Mouse (Mus musculus): ENCODE measurements around the gene Pcbd1.

The Pcbd1 gene

DNA sequence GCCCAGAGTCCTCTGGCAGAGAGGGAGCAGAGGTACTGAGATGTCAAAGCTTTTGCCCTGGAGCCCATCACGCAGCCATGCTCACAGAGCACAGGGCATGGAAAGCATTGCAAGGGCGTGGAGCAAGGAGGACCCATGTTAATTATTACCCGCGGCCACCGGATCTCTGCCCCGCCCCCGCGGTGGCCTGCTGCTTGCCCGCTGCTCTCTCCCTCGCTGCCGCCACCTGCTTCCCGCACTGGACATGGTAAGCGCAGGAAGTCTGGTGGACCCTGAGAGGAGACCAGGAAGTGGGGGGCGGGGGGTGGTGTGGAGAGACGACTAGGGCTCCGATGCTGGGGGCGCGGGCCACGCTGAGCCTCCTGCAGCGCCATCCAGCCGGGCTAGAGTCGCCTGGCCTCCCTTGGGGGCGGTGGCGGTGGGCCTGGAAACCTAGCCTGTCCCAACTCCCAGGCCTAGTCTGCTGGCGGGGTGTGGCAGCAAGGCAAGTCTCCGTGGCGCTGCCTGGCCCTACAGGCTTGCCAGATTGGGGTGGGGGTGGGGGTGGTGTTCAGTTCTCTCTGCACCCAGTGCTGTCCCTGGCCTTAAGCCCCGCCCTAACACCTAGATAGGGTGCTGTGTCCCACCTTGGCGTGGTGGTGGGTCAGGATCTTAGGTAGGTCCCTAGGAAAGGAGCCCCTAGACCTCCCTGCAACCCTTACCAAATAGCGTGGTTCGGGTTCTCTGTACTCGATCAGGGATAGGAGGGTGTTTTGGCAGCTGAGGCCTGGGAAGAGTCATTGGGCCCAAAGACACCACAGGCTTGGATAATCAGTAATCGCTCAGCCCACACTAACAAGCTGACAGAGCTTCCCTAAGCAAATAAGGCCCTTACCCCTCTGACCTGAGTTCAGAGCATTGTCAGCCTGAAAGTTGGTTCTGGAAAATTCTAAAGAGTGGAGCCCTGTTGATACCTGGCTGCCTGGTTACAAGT is at the start of gene Pcbd1:
Pcbd1 (plus strand) TSS at position 162 of the 973 bp plus-strand sequence.
- peak; percentile 91 for DNase-seq

DNA sequence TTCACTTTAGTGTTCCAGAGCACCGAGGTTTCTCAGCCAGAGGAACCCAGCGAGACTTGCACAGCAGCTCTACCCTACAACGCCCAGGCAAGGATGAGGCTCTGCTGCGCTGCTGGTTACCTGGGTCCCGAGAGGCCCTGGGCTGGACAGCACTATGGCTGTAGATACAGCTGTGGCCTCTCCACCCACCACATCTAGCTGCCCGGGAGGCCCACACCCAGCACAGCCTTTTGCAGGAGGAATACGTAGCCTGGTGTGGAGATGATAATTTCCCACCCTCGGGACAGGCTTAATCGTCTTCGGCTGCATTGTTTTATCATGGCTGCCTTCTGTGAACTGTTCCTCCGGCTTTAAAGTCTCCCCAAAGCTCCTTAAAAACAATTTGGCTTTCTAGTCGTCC is 49.5 kb upstream of the Pcbd1 start:
- DNase-seq = no peak

DNA sequence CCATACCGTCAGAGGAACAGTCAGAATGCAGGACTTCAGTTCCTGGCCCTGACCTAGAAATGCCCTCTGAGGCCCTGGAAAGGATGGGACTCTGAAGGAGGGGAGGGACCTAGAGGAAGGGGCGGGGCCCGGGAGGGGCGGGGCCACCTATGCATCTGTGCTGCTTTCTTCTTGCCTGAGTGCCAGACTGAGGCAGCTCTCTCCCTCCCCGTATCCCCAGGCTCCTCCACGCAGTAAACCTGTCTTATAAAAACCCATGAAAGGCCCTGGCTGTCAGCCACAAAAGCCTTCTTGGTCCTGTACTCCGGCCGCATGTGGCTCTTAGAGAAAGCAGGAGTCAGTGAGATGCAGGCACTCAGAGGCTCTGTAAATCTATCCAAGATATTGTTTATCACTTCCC is 44.0 kb upstream of the Pcbd1 start:
- no peak for DNase-seq

DNA sequence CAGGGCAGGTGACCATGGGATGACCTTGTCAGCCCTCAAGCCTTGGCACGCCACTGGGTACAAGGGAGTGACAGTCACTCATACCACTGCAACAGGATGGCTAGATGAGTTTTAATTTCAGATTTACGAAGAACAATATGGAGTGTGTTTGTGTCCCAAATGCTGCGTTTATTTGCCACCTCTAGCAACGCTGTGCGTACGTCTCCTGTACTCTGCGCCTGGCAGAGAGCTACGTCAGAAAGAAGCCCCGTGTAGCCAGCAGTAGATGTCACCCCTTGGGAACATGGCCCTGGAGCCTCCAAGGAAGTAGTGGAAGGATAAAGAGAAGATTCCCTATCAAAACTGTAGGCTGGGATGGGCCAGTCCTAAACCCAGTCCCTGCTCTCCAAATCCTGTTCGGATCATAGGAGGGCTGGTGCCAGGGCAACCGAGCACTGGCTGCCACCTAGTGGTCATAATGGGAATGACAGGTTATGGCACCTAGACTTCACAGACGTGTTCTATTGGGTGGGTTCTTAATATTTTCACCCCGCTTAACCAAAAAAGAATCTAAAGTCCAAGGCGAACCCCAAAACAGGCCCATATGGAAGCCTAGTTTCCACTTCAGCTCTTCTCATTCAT is 37.0 kb upstream of the Pcbd1 start:
- DNase-seq = no peak

DNA sequence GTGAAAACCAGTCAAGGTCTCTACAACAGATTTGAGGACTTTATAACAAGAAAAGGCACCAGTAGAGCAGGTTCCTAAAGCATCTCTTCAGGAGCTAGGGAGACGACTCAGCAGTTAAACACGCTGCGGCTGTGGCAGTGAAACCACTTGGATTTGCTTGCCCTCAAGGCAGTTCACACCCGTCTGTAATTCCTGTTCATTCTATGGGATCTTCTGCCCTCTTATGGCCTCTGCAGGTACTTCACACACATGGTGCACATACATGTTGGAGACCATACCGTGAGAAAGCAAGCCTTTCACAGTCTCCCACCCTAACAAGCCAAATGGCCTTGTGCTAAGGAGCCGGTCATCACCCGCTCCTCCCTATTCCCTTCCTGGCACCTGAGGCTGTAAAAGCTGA is 32.5 kb upstream of the Pcbd1 start:
- DNase-seq = no peak

DNA sequence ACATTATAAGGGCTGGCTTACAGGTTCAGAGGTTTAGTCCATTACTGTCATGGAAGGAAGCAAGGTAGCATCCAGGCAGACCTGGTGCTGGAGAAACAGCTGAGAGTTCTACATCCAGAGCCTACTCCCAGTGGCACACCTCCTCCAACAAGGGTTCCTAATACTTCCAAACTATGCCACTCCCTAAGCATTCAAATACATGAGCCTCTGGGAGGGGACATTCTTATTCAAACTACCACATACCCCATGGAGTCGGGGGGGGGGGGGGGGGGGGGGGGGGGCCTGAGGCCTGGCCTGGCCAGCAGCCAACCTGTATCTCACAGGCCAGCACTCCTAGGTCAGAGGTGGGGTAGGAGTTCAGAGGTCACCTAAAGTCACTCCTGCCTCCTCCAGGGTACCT is 30.0 kb upstream of the Pcbd1 start:
- DNase-seq = no peak

- no peak for DNase-seq
Observed at GRCm38 (mm10) chr10:61059543-61060110, 29.5 kb upstream of the Pcbd1 start.

DNA sequence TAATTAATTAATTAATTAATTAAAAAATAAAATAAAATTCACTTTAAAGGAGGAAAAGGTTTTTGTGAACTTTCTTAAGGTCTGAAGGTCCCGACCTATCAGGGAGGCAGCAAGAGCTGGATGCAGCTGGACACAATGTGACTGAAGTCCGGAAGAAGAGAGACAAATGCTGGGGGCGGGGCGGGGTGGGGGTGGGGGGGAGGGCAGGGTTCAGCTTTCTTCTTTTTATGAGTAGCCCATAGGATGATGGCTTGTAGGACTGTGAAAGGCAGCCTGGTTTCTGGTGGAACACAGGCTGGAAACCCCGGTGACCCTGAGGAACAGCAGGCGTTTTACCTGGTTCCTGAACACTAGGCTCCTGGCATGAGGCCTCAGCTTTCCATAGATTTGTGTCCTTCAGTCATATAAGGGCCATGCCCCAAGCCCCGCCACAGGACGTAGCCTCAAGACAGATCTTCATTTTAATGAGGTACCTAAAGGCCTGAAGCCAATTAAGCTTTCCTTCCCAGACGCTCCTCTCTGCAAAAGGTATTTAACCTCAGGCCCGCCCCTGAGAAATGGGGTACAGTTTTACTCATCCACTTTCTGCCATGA is 25.8 kb upstream of the Pcbd1 start:
- DNase-seq = peak; percentile 82

DNA sequence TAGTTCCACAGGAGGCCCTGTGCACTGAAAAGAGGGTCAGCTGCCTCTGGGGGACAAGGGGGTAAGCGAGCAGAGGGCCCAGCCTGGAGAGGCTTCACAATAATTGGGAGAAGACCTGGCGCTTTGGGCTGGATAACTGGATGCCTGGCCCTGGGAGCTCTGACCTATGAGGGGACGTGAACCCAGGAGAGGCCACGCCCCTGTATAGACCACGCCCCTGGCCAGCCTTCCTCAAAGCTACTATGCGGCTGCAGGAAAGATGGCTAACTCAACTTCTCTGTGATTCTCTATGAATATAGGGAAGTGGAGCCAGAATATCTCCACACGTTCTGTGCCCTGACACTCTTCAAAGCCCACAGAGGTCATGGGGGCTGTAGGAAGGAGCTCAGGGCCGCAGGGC is 24.5 kb upstream of the Pcbd1 start:
- DNase-seq = peak; percentile 75

GRCm38 (mm10) chr10:61065287-61066005 is 23.7 kb upstream of the Pcbd1 start:
- DNase-seq = peak; percentile 84

- peak; percentile 94 for DNase-seq
Observed at GRCm38 (mm10) chr10:61068436-61069192, 20.5 kb upstream of the Pcbd1 start.

- DNase-seq = peak; percentile 77
Observed at GRCm38 (mm10) chr10:61069248-61069647, 19.9 kb upstream of the Pcbd1 start.

- DNase-seq = peak; percentile 80
Observed at GRCm38 (mm10) chr10:61072324-61072723, 16.8 kb upstream of the Pcbd1 start.

- DNase-seq = peak; percentile 76
Observed at GRCm38 (mm10) chr10:61074643-61075042, 14.5 kb upstream of the Pcbd1 start.

DNA sequence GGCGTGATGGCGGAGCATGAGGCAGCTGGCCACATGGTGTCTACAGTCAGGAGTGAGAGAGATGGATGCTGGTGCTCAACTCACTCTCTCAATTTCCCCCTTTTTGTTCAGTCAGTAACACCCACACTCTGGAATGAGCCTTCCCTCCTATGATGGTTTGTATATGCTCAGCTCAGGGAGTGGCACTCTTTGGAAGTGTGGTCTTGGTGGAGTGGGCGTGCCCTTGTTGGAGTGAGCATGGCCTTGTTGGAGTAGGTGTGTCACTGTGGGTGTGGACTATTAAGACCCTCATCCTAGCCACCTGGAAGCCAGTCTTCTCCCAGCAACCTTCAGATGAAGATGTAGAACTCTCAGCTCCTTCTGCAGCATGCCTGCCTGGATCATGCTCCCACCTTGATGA is 13.5 kb upstream of the Pcbd1 start:
- no peak for DNase-seq

GRCm38 (mm10) chr10:61080227-61080930 is 8.8 kb upstream of the Pcbd1 start:
- peak; percentile 96 for DNase-seq

DNA sequence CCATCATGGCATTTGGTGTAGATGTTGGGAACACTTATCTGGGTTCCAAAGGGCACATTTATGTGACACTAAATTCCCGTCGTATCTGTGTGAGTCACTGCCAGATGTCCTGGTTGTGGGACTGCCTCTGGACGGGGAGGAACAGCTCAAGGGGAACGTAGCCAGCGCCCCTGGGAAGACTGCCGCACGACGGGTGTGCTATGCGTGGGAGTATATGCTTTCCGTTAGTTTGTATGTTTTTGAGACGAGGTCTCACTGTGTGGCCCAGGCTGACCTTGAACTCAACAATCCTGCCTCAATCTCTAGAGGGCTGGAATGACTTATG is 8.2 kb upstream of the Pcbd1 start:
- DNase-seq = no peak

DNA sequence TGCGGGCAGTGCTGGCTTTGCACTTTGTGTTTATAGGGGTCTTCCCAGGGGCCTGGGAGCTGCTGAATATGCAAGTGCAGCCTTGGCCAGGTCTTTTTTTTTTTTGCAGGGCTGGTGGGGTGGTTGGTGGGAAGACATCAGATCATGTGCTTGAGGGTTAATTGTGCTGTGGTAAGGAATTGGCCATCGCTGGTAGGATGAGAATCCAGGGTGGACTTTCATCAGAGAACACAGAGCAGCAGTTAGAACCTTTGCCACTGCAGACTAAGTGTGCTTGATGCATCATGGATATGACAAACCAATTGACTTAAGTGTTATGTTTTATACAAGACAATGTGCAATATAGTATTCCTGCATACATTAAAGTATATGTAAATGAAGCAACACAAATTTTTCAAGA is 3.8 kb upstream of the Pcbd1 start:
- DNase-seq = no peak

GRCm38 (mm10) chr10:61086502-61086901 is 2.6 kb upstream of the Pcbd1 start:
- DNase-seq = no peak

DNA sequence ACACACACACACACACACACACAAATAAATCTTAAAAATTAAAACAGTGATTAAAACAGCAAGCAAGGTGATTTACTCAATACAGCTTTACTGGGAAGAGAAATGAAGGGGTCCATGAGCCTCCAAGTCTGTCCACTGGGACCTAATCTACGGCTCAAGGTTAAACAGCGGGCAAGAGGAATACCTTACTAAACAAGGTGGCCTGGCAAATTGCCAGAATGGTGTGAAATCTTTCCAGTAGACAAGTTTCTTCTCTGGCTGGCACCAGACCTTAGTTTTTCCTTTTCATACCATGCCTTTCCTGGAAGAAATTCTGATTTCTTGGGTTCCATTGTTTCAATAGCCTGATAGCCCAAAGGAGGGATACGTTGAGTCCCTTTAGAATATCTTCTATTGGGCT is 663 bp upstream of the Pcbd1 start:
- DNase-seq = no peak

- peak; percentile 71 for DNase-seq
Observed at GRCm38 (mm10) chr10:61091866-61092265, 2.7 kb downstream of the Pcbd1 start.
